Mouse (Mus musculus) heart, embryonic 12.5 days (tissue): ENCODE results near the gene Gsdma. TPM values are rescaled to one million over a fixed set of nuclear protein-coding genes. Genes with fewer than 3 reads are reported as not detected.
"Not testable (repeated sequence)": the region's sequence is repeated elsewhere in the genome, so short reads cannot be mapped to it uniquely, and the experiment has no call there.

Source experiments
- ATAC-seq: fragments of 200-750 bp; cut with Nextera tagmentation; 2 replicates; pipeline ENCODE4 v1.8.0; 2017; ENCODE audit warnings: moderate TSS enrichment, moderate library complexity; ENCODE audit not compliant: insufficient number of reproducible peaks, low FRiP score
- H3K27ac ChIP-seq: fragments of 300-500 bp; sonication (generic); 2 replicates; pipeline ENCODE4 v1.5.1; 2016; ENCODE audit warnings: mild to moderate bottlenecking, moderate library complexity; ENCODE audit not compliant: poor library complexity, severe bottlenecking
- H3K27me3 ChIP-seq: fragments of 300-500 bp; sonication (generic); replicated peaks from 2 replicates; pipeline ENCODE4 v1.6.1; 2016; ENCODE audit warnings: mild to moderate bottlenecking, moderate library complexity
- H3K36me3 ChIP-seq: fragments of 300-500 bp; sonication (generic); 2 replicates; pipeline ENCODE4 v1.6.1; 2016; ENCODE audit warnings: mild to moderate bottlenecking, moderate library complexity
- H3K4me1 ChIP-seq: fragments of 300-500 bp; sonication (generic); replicated peaks from 2 replicates; pipeline ENCODE4 v1.6.1; 2016; ENCODE audit warnings: mild to moderate bottlenecking
- H3K4me2 ChIP-seq: fragments of 300-500 bp; sonication (generic); 2 replicates; pipeline ENCODE4 v1.6.1; 2016; ENCODE audit warnings: mild to moderate bottlenecking, moderate library complexity
- H3K4me3 ChIP-seq: fragments of 300-500 bp; sonication (generic); 2 replicates; pipeline ENCODE4 v1.5.1; 2016; ENCODE audit warnings: mild to moderate bottlenecking
- H3K9ac ChIP-seq: fragments of 300-500 bp; sonication (generic); 2 replicates; pipeline ENCODE4 v1.6.1; 2016; ENCODE audit warnings: mild to moderate bottlenecking, moderate library complexity
- H3K9me3 ChIP-seq: fragments of 300-500 bp; sonication (generic); replicated peaks from 2 replicates; pipeline ENCODE4 v1.6.1; 2016; ENCODE audit warnings: mild to moderate bottlenecking, moderate library complexity
- WGBS: fragments of 180-500 bp; shearing (Covaris S2); methylation state at CpG from one replicate; pipeline ENCODE4 v1.1.7; 2016; 5-methylcytosine and 5-hydroxymethylcytosine counted together
- polyA plus RNA-seq: library from polyadenylated mRNA; unstranded; fragments of >200 nt; fragmentation: Nextera tagmentation; extraction: Ambion mirVana; gene quantifications from 2 replicates; pipeline ENCODE4 v1.2.1, GENCODE M21; 2016

Gene Gsdma
- polyA plus RNA-seq, 1 experiment from 2014 or later, result not detected

GRCm38 (mm10) chr11:98710416-98711045, 46.4 kb downstream of the Gsdma start:
- H3K9me3 ChIP-seq, result no peaks in the 10 kb centered on the region
- no peak overlapping the region for H3K4me3 ChIP-seq
- no peaks in the 10 kb centered on the region for H3K27me3 ChIP-seq
- H3K27ac ChIP-seq, result peak overlapping the region; percentile 54
- no peak overlapping the region for H3K9ac ChIP-seq
- H3K36me3 ChIP-seq, result peaks cover 81% of the 10 kb centered on the region
- peaks cover 42% of the 10 kb centered on the region for H3K4me1 ChIP-seq
- no peak overlapping the region for H3K4me2 ChIP-seq
- 41% methylated on average over 12 of the region's 12 CpGs for WGBS
- peak; percentile 43 for ATAC-seq

- ATAC-seq, result no peak
- WGBS, result 43% methylated on average over 4 of the region's 4 CpGs
- Histone ChIP-seq H3K36me3 (peaks cover 81% of the 10 kb centered on the region), H3K9me3 (no peaks in the 10 kb centered on the region), H3K4me2 (no peak overlapping the region), H3K4me3 (no peak overlapping the region), H3K4me1 (peaks cover 42% of the 10 kb centered on the region), H3K9ac (no peak overlapping the region), H3K27ac (peak overlapping the region; percentile 54), H3K27me3 (no peaks in the 10 kb centered on the region)
Observed at GRCm38 (mm10) chr11:98711046-98711434, 46.9 kb downstream of the Gsdma start.

- H3K36me3 ChIP-seq, result peaks cover 80% of the 10 kb centered on the region
- not testable (repeated sequence) for ATAC-seq
Observed at GRCm38 (mm10) chr11:98712009-98712408, 47.9 kb downstream of the Gsdma start.

GRCm38 (mm10) chr11:98713703-98714102, 49.6 kb downstream of the Gsdma start:
- Histone ChIP-seq H3K4me1 (peaks cover 30% of the 10 kb centered on the region), H3K9ac (no peak overlapping the region), H3K4me3 (no peak overlapping the region), H3K4me2 (no peak overlapping the region), H3K27ac (no peak overlapping the region), H3K27me3 (no peaks in the 10 kb centered on the region), H3K9me3 (no peaks in the 10 kb centered on the region), H3K36me3 (peaks cover 81% of the 10 kb centered on the region)
- 87% methylated on average over 12 of the region's 12 CpGs for WGBS
- no peak for ATAC-seq

More at GRCm38 (mm10) chr11:98712009-98712408, 47.9 kb downstream of the Gsdma start:
- 87% methylated on average over 6 of the region's 6 CpGs for WGBS
- H3K4me2 ChIP-seq, H3K27ac ChIP-seq, H3K4me3 ChIP-seq, H3K9me3 ChIP-seq, H3K27me3 ChIP-seq, H3K9ac ChIP-seq: not testable (repeated sequence)
- H3K4me1 ChIP-seq, result peaks cover 40% of the 10 kb centered on the region

- no peaks in the 10 kb centered on the region for H3K27me3 ChIP-seq
- no peak overlapping the region for H3K4me2 ChIP-seq
Observed at GRCm38 (mm10) chr11:98715946-98716345, 51.8 kb downstream of the Gsdma start.

GRCm38 (mm10) chr11:98717904-98718303, 53.8 kb downstream of the Gsdma start:
- 25% methylated on average over 13 of the region's 13 CpGs for WGBS
- peaks cover 57% of the 10 kb centered on the region for H3K36me3 ChIP-seq

More at GRCm38 (mm10) chr11:98715946-98716345, 51.8 kb downstream of the Gsdma start:
- Histone ChIP-seq H3K4me3 (no peak overlapping the region), H3K4me1 (peaks cover 13% of the 10 kb centered on the region), H3K9ac (no peak overlapping the region), H3K9me3 (no peaks in the 10 kb centered on the region), H3K36me3 (peaks cover 66% of the 10 kb centered on the region), H3K27ac (no peak overlapping the region)
- WGBS, result 90% methylated on average over 9 of the region's 9 CpGs
- no peak for ATAC-seq

GRCm38 (mm10) chr11:98720756-98721155, 56.6 kb downstream of the Gsdma start:
- no peak for ATAC-seq
- peaks cover 50% of the 10 kb centered on the region for H3K36me3 ChIP-seq

More at GRCm38 (mm10) chr11:98717904-98718303, 53.8 kb downstream of the Gsdma start:
- Histone ChIP-seq H3K27ac (no peak overlapping the region), H3K4me1 (peaks cover 22% of the 10 kb centered on the region), H3K27me3 (no peaks in the 10 kb centered on the region), H3K4me3 (no peak overlapping the region), H3K9me3 (no peaks in the 10 kb centered on the region), H3K4me2 (no peak overlapping the region), H3K9ac (no peak overlapping the region)
- no peak for ATAC-seq

GRCm38 (mm10) chr11:98721458-98722226, 57.5 kb downstream of the Gsdma start:
- H3K4me2 ChIP-seq, result peak overlapping the region; percentile 39
- peaks cover 49% of the 10 kb centered on the region for H3K36me3 ChIP-seq
- H3K27me3 ChIP-seq, result no peaks in the 10 kb centered on the region
- peak; percentile 24; the same call in 1 of the 2 replicates for ATAC-seq
- H3K9ac ChIP-seq, result no peak overlapping the region
- H3K9me3 ChIP-seq, result no peaks in the 10 kb centered on the region
- peak overlapping the region; percentile 76 for H3K27ac ChIP-seq
- H3K4me1 ChIP-seq, result peaks cover 22% of the 10 kb centered on the region
- no peak overlapping the region for H3K4me3 ChIP-seq
- 51% methylated on average over 24 of the region's 24 CpGs for WGBS

More at GRCm38 (mm10) chr11:98720756-98721155, 56.6 kb downstream of the Gsdma start:
- Histone ChIP-seq H3K4me1 (peaks cover 22% of the 10 kb centered on the region), H3K27me3 (no peaks in the 10 kb centered on the region), H3K9ac (no peak overlapping the region), H3K4me2 (no peak overlapping the region), H3K9me3 (no peaks in the 10 kb centered on the region), H3K27ac (no peak overlapping the region), H3K4me3 (no peak overlapping the region)
- WGBS, result 76% methylated on average over 2 of the region's 2 CpGs

GRCm38 (mm10) chr11:98723098-98723497, 58.9 kb downstream of the Gsdma start:
- 68% methylated on average over 7 of the region's 7 CpGs for WGBS

GRCm38 (mm10) chr11:98725926-98726506, 61.9 kb downstream of the Gsdma start:
- H3K9me3 ChIP-seq, result no peaks in the 10 kb centered on the region
- peaks cover 42% of the 10 kb centered on the region for H3K36me3 ChIP-seq
- no peak overlapping the region for H3K27ac ChIP-seq
- H3K4me1 ChIP-seq, result peaks cover 17% of the 10 kb centered on the region
- H3K4me3 ChIP-seq, result no peak overlapping the region
- H3K4me2 ChIP-seq, result no peak overlapping the region
- ATAC-seq, result no peak
- H3K27me3 ChIP-seq, result no peaks in the 10 kb centered on the region
- WGBS, result 93% methylated on average over 15 of the region's 15 CpGs
- H3K9ac ChIP-seq, result no peak overlapping the region

More at GRCm38 (mm10) chr11:98723098-98723497, 58.9 kb downstream of the Gsdma start:
- no peak for ATAC-seq
- Histone ChIP-seq H3K27me3 (no peaks in the 10 kb centered on the region), H3K9me3 (no peaks in the 10 kb centered on the region), H3K4me1 (peaks cover 18% of the 10 kb centered on the region), H3K27ac (no peak overlapping the region; the same call in 1 of the 2 replicates), H3K4me2 (no peak overlapping the region), H3K4me3 (no peak overlapping the region), H3K9ac (no peak overlapping the region), H3K36me3 (peaks cover 49% of the 10 kb centered on the region)
